Comparison of ENCODE assay signal across 8 mouse cellular contexts in genomic region chr3:66219655-66220191, GRCm38 (mm10). TPM values are rescaled to one million over a fixed set of nuclear protein-coding genes. Genes with fewer than 3 reads are reported as not detected.
DNase-seq lines count a peak whose midpoint lies in the region; ATAC-seq and TF ChIP-seq lines count a peak whose summit lies in the region.

Gene Ptx3 (plus strand): TSS chr3:66219910.

- H3K4me2 ChIP-seq in forebrain, embryonic 13.5 days: peak within 1 kb of the TSS; percentile 95
- H3K4me2 ChIP-seq in limb, embryonic 12.5 days: peak within 1 kb of the TSS; percentile 94
- peak within 1 kb of the TSS; percentile 98 for H3K4me2 ChIP-seq in neural tube, embryonic 15.5 days

- peak within 1 kb of the TSS; percentile 75 for H3K4me3 ChIP-seq in E14TG2a.4 (replicated peaks; ENCODE audit: low read length)
- H3K4me3 ChIP-seq in forebrain, embryonic 13.5 days: peak within 1 kb of the TSS; percentile 63
- H3K4me3 ChIP-seq in limb, embryonic 12.5 days (replicated peaks): peak within 1 kb of the TSS; percentile 64
- H3K4me3 ChIP-seq in neural tube, embryonic 15.5 days (replicated peaks): peak within 1 kb of the TSS; percentile 60

- peak; percentile 15 to 28 for DNase-seq in cerebellum, postnatal 10 days
- DNase-seq in cerebellum, adult 9-11 months: no peak
- DNase-seq in thymus, postnatal 36 days: no peak
- DNase-seq in adrenal gland, postnatal 36 days: no peak

- no peak for TF ChIP-seq CTCF in E14TG2a.4 (conservative IDR thresholded peaks at IDR 0.05; ENCODE audit: low read length)

- peak; percentile 50 for ATAC-seq in forebrain, embryonic 13.5 days
- ATAC-seq in limb, embryonic 12.5 days (ENCODE audit: insufficient number of reproducible peaks, insufficient read depth, low FRiP score, low TSS enrichment, low read depth): no peak
- ATAC-seq in neural tube, embryonic 15.5 days (ENCODE audit: low FRiP score): peak; percentile 51; the same call in 1 of the 2 replicates

- peaks cover 44% of the 10 kb centered on the region for H3K27me3 ChIP-seq in E14TG2a.4 (ENCODE audit: insufficient read depth, low read length)
- H3K27me3 ChIP-seq in forebrain, embryonic 13.5 days: peaks cover 10% of the 10 kb centered on the region; the same call in 1 of the 2 replicates
- H3K27me3 ChIP-seq in limb, embryonic 12.5 days: peaks cover 4% of the 10 kb centered on the region; the same call in 1 of the 2 replicates
- H3K27me3 ChIP-seq in neural tube, embryonic 15.5 days (replicated peaks): peaks cover 4% of the 10 kb centered on the region; the same call in 1 of the 2 replicates

- H3K27ac ChIP-seq in forebrain, embryonic 13.5 days: peak within 1 kb of the TSS; percentile 48
- H3K27ac ChIP-seq in limb, embryonic 12.5 days: peak within 1 kb of the TSS; percentile 93
- H3K27ac ChIP-seq in neural tube, embryonic 15.5 days (replicated peaks): peak within 1 kb of the TSS; percentile 37; the same call in 1 of the 2 replicates

- H3K9ac ChIP-seq in forebrain, embryonic 13.5 days: peak within 1 kb of the TSS; percentile 77
- peak within 1 kb of the TSS; percentile 84 for H3K9ac ChIP-seq in limb, embryonic 12.5 days (replicated peaks)
- H3K9ac ChIP-seq in neural tube, embryonic 15.5 days (replicated peaks): peak within 1 kb of the TSS; percentile 62

- no peaks in the 10 kb centered on the region for H3K36me3 ChIP-seq in E14TG2a.4 (ENCODE audit: insufficient read depth, low read length)
- H3K36me3 ChIP-seq in forebrain, embryonic 13.5 days (ENCODE audit: poor library complexity, severe bottlenecking): no peaks in the 10 kb centered on the region
- peaks cover 3% of the 10 kb centered on the region; the same call in 1 of the 2 replicates for H3K36me3 ChIP-seq in limb, embryonic 12.5 days
- no peaks in the 10 kb centered on the region for H3K36me3 ChIP-seq in neural tube, embryonic 15.5 days

- 3% methylated on average over 20 of the region's 20 CpGs for WGBS in forebrain, embryonic 13.5 days
- 2% methylated on average over 20 of the region's 20 CpGs for WGBS in limb, embryonic 12.5 days
- 3% methylated on average over 20 of the region's 20 CpGs for WGBS in neural tube, embryonic 15.5 days

- H3K9me3 ChIP-seq in E14TG2a.4 (ENCODE audit: low read length): no peaks in the 10 kb centered on the region
- no peaks in the 10 kb centered on the region for H3K9me3 ChIP-seq in forebrain, embryonic 13.5 days (replicated peaks)
- no peaks in the 10 kb centered on the region for H3K9me3 ChIP-seq in limb, embryonic 12.5 days
- H3K9me3 ChIP-seq in neural tube, embryonic 15.5 days (replicated peaks): no peaks in the 10 kb centered on the region

- H3K4me1 ChIP-seq in E14TG2a.4 (replicated peaks; ENCODE audit: low read depth, low read length): peaks cover 13% of the 10 kb centered on the region; the same call in 1 of the 2 replicates
- peaks cover 18% of the 10 kb centered on the region; the same call in 1 of the 2 replicates for H3K4me1 ChIP-seq in forebrain, embryonic 13.5 days
- H3K4me1 ChIP-seq in limb, embryonic 12.5 days (replicated peaks): peaks cover 28% of the 10 kb centered on the region
- peaks cover 16% of the 10 kb centered on the region; the same call in 1 of the 2 replicates for H3K4me1 ChIP-seq in neural tube, embryonic 15.5 days

RNA-seq across cellular contexts. Expression of gene Ptx3, which starts in this region (rescaled TPM):
- polyA plus RNA-seq in forebrain, embryonic 13.5 days (2015; fragmentation: Nextera tagmentation; extraction: Ambion mirVana): 22.6 and 24.5 TPM in 2 replicates
- polyA plus RNA-seq in limb, embryonic 12.5 days (2016; fragmentation: Nextera tagmentation; extraction: Ambion mirVana): 19.4 and 27.4 TPM in 2 replicates
- 2.9 and 3.1 TPM in 2 replicates for polyA plus RNA-seq in neural tube, embryonic 15.5 days (2015; fragmentation: Nextera tagmentation; extraction: Ambion mirVana)
- under 1 TPM; 0.23 to 0.53 TPM for total RNA-seq in adrenal gland, postnatal 36 days (2021)

Comparison
In these comparisons a context has a peak if more than half of its experiments do, and no peak if none do; other contexts are left out.
1. DNase-seq: peak in cerebellum, postnatal 10 days (2 of 2); none in cerebellum, adult 9-11 months (single experiment), thymus, postnatal 36 days (0 of 2) and adrenal gland, postnatal 36 days (0 of 2).
2. H3K27ac ChIP-seq: peak in every context shown above with its lines; median percentile 93 in limb, embryonic 12.5 days; 48 in forebrain, embryonic 13.5 days; 37 in neural tube, embryonic 15.5 days.
3. Peak in every context shown above with its lines, with median percentiles within 50 percentile points of each other: H3K4me3 ChIP-seq, H3K4me2 ChIP-seq and H3K9ac ChIP-seq.